Mouse (Mus musculus) layer of hippocampus, adult 9-10 months (tissue): ENCODE results near the gene Efna5.

Experiments used
- DNase-seq: peaks from one replicate; pipeline ENCODE4 v3.0.0; 2022; ENCODE audit warnings: low spot score

Efna5 gene

GRCm38 (mm10) chr17:62787855-62788254 is 93.3 kb downstream of the Efna5 start:
- DNase-seq, result no peak

- no peak for DNase-seq
These were observed 94.6 kb downstream of the Efna5 start for GRCm38 (mm10) chr17:62786602-62786907.

GRCm38 (mm10) chr17:62785781-62786601 is 95.1 kb downstream of the Efna5 start:
- no peak for DNase-seq

DNA sequence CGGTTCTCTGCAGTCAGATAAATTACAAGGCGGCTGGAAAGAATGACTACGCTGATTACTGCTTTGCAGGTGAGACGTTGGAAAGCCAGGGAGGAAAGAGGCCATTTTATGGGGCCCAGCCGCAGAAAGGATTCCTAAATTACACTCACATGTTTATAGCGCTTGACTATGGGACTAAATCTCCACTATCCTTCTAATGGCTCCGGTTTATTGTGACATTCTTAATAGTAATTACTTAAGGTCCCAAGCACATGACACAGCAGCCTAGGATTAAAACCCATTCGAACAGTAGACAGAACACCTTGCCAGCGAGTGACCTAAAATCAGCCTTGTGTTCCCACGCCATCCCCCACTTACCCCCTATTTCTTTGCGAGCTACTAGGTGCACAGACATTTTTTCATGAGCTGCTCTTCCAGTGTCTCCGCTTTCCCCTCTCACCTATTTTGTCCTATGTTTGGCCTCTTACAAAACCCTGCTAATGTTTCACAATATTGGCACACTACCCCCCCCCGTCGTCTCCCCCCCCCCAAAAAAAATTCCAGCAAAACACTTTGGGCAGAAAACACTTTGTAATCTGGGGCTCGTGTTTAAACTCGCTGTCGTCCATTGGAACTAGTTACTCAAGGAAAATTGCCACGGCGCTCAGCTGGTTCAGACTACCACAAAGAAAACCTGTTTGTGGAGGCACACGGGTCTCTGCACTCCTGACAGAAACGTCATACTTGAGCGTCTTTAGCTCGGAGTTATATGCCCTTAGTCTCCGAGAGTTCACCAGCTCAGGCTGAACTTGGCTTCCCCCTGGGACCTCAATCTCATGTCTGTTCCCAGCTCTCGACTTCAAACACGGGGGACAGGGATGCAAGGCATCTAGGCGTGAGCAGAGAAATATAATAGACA is 96.6 kb downstream of the Efna5 start:
- no peak for DNase-seq

- DNase-seq, result peak; percentile 65
These were observed 97.4 kb downstream of the Efna5 start for GRCm38 (mm10) chr17:62783524-62784273.

DNA sequence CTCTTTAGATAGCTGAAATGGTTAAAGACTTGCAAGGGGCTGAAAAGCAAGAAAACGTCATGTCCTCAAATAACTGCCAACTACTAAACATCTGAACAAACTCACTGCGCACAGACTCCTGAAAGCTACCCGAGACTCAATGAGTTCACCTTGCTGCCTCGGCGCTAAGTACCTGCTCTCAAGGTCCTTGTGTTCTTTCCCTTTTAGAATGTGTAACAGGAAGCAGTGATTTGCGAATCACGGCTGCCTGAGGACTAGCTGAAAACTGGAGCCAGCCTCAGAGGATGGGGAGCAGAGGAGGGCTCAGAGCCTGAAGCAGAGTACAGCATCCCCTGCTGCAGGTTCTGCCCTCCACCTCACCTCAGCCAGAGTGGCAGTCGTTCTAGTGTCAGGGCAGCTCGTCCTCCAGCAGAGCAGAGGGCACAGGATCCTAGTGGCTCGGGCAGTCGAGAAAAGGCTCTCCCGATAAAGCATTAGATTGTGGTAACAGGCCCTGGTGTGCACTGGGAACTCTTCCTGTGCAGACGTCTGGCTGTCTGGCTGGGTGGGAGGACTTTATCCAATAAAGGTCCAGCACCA is 98.2 kb downstream of the Efna5 start:
- no peak for DNase-seq

GRCm38 (mm10) chr17:62781120-62781519 is 100.0 kb downstream of the Efna5 start:
- no peak for DNase-seq

- DNase-seq, result no peak
These were observed 103.1 kb downstream of the Efna5 start for GRCm38 (mm10) chr17:62777858-62778564.

GRCm38 (mm10) chr17:62776710-62777109 is 104.4 kb downstream of the Efna5 start:
- DNase-seq, result no peak

GRCm38 (mm10) chr17:62775976-62776375 is 105.1 kb downstream of the Efna5 start:
- no peak for DNase-seq

GRCm38 (mm10) chr17:62775401-62775800 is 105.7 kb downstream of the Efna5 start:
- no peak for DNase-seq

GRCm38 (mm10) chr17:62774749-62775148 is 106.4 kb downstream of the Efna5 start:
- DNase-seq, result no peak

DNA sequence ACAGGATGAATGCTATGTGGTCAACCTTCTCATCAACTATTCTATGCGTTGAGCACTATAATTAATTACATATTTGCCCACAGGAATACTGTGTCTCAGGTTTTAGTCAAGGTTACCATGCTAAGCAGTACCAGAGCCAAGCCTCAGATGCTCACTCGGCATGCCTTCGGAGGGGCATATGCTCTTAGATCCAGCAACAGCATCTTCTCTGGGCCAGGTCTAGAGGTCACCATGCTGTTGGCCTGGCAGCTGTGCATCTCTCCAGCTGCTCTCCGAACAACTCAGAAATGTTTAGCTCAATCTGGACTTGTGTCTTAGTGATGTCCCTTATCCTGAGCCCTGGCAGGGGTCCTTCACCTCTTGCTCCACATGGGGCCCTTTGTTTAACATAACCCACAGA is 114.4 kb downstream of the Efna5 start:
- DNase-seq, result no peak

DNA sequence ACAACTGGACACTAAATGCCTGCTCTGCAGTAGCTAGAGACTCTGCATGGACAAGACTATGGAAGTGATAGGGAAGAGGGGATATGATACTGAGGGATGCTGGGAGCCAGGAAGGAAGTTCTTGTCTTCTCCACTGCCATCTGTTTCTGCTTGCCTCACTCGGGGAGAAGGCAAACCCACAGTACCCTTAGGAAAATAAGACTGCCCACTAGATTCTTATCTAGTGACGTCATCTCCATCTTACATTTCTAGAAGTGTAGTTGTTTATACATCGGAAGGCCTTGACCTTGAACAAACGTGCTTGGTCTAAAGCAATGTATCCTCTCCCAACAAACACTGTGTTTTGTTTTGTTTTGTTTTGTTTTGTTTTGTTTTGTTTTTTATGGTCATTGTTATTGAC is 116.0 kb downstream of the Efna5 start:
- DNase-seq, result no peak

- DNase-seq, result no peak
These were observed 124.2 kb downstream of the Efna5 start for GRCm38 (mm10) chr17:62756951-62757350.

DNA sequence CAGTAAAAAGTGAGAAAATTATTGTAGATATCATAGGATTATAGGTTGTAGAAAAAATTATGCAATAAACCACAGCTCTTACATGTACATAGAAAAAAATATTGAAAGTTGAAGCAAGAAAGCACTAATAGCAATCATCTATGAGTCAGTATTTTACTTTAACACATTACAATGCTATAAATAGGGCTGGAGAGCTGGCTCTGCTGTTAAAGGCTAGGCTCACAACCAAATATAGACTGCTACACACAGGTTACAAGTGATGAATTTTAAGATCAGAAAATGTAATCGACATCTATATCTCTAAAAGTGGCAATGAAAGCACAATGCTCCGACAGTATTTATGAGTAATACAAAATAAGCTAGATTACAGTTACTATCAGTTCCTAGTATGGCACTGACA is 125.5 kb downstream of the Efna5 start:
- no peak for DNase-seq

DNA sequence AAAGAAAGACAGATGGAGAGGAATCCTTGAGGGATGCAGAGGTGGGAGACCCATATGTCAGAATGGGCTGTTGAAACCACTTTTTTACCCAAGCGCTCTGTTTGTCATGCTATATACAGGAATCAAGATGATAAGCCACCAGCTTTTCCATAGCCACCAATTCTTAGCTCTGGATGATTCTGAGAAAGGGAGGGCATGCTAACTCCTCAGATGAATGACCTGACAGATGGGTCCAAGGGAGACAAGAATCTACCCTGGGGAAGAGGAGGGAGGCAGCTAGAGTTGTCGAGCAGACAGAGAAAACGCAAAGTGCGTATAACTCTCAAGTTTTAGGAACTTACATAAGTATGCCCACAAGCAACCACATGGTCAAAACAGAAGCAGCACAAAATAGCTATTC is 126.5 kb downstream of the Efna5 start:
- no peak for DNase-seq

GRCm38 (mm10) chr17:62752381-62752889 is 128.7 kb downstream of the Efna5 start:
- DNase-seq, result no peak

DNA sequence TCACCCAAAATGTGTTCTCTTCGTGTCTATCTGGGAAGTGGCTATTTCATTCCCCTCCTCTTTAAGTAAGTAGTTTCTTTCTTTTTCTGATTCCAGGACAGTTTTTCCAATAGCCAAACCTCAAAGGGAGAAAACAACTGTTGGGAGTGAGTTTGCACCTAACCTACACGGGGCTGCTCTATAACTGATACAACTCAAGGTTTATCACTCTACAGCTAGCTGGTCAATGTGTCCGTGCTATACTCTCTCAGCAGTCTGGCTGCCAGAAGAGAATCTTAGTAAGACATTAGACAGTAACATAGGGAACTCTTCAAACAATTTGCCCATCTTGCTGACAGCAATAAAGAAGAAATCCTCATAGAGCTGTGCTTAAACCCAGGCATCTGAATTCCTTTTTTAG is 130.5 kb downstream of the Efna5 start:
- no peak for DNase-seq

DNA sequence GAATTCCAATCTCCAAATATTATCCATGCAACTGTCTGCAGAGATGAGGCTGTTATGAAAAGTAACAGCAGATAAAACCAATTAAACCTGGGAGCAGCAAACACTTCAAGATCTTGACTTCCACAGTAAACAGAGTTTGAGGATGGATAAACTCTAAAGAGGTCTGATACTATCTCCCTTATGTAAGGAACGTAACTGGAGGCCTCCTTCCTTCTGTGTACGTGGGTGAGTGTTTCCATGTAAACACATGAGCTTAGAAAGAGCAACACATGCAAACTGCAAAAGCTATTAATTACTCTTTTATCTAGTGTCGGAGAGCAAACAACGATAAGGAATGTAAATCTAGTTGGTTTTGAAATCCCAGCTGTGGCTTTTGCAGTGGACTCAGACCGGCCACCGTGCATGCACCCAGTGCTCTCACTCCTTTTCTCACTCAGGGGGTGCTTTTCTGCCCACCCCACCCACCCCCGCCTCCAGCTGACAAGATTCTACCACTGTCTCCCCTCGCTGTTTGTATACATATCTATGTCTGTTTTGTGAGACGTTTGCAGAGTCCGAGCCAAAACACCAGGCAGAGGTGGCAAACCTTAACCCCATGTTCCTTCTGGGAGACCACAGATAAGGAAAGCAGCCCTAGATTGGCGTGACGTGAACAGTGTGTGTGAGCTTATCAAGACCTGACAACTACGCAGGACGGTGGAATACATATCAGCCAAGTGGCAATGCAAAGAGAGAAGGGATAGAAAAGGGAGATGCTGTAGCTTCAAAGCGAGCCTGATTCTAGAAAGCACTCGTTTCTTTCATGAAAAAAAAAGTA is 132.1 kb downstream of the Efna5 start:
- no peak for DNase-seq
